Mouse (Mus musculus) spleen, adult 18-20 months (tissue): ENCODE results near the gene Fam221a.
"Not testable (repeated sequence)": the region's sequence is repeated elsewhere in the genome, so short reads cannot be mapped to it uniquely, and the experiment has no call there.

Source experiments
- DNase-seq, 2 experiments: peaks; one replicate each; pipeline ENCODE4 v3.0.0; 2022; ENCODE audit warnings: mixed read lengths in 2 of 2

Gene Fam221a

DNA sequence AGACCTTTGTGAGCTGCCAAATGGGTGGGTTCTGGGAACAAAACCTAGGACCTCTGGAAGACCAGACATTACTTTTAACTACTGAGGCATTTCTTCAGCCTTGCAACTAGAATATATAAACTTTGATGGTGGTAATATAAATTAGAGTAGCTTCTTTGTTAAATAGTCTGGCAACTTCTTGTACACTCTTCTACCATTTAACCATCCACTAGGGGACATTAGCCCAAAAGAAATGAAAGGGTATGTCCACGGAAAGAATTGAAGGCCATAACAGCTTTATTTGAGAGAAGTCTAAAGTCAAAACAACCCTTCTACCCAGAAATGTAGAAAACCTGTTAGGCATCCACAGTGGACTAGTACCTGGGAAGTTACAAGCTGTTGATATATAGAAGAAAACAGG lies 26.7 kb downstream of the Fam221a start:
- DNase-seq = no peak

DNA sequence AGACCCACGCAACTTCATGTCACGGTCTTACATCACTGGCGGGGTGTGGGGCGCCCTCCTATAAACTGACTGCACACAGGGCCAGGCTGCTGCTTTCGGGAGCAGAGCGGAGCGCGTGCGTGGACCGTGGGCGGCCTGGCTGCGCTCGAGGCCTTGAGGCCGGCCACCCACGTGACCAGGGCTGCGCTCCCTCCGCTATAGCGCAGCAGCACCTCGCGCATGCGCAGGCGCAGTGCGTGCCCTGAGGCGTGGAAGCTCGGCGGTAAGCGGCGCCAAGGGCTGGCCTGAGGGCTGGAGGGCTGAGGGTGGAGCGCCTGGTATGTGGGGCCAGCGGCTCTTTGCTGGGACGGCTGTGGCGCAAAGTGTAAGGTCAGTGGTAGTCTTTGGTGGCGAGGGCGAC lies 27.8 kb downstream of the Fam221a start, which contains the start of gene Stk31:
Gene Stk31 (plus strand): TSS at position 289 of the 400 bp plus-strand sequence.
- DNase-seq = no peak

DNA sequence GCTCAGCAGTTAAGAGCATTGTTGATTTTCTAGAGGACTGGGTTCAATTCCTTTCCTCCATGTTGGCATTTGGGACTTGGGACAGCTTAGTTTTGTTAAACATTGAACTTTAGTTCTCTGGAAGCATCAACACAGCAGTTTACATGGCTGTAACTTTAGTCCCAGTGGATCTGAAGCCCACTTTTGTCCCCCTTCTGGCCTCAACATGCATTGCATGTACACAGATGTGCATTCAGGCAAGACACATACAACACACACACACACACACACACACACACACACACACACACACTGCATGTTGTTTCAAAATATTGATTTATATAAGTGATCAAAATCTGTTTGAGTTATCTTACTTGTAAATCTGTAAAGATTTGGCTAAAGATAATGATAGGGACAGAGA lies 29.9 kb downstream of the Fam221a start:
- no peak for DNase-seq

DNA sequence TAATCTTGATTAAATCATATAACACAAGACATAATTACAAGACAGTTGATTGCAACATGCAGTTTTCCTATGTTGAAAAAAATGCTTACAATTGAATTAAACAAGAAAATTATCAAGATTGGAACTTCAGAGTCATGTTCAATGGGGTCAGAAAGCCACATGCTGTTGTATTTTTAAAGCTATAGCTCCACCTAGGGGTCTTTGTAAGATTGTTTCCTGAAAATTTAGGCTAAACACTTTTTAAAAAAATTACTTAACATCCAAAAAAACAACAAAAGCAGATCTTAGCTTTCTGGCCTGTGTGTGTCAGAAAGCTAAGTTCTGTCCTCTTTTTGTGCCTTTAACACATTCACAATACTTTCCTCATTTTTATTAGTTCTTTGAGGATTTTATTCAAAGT lies 30.8 kb downstream of the Fam221a start:
- DNase-seq = no peak

DNA sequence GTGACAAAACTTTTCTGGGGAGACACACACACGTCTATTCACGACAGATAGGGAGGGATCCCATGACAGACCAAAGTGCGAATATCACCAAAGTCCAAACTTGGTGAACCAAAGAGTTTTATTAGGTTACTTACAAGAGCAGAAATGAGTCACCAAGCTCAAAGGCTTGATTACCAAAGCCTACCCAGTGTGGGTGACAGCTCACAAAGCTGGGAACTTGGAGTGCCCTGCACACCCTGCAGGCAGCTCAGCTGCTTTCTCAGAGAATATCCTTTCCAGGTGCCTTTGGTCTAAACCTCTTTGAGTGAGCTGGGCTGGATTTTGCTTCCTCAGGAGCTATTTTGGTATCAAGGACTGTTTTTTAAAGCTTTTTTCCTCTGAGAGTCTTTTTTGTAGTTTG lies 43.3 kb downstream of the Fam221a start:
- no peak for DNase-seq

DNA sequence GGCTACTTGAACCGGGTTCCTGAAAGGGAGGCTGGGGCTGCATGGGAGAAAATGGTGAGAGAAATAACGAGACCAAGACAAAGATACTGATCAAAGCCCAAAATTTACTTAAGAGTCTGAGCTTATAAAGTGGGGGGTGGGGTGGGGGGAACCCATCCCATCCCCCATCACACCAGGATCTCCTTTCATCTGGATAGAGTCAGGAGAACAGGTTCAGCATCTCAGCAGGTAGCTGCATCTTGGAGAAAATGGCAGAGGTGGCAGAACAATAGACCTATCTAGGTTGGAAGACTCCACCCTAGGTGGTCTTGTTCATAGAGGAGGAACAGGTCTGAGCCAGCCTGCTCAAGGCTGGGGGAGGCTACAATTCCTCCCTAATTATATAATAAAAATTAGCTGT lies 45.4 kb downstream of the Fam221a start:
- not testable (repeated sequence) for DNase-seq

DNA sequence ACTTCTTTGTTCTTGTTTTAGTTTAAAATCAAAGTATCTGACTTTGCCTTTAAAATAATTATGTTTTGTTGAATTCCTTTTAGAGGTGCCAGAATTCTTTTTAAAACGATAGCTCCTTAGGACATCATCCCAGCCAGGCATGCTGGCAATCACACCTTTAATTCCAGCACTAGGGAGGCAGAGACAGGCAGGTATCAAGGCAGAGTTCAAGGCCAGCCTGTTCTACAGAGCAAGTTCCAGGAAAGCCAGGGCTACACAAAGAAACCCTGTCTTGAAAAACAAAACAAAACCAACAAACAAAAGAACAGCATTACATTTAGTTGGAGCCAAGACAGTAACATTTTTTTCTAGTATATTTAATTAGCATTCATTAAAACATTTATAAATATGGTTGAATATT lies 48.4 kb downstream of the Fam221a start:
- DNase-seq = no peak

DNA sequence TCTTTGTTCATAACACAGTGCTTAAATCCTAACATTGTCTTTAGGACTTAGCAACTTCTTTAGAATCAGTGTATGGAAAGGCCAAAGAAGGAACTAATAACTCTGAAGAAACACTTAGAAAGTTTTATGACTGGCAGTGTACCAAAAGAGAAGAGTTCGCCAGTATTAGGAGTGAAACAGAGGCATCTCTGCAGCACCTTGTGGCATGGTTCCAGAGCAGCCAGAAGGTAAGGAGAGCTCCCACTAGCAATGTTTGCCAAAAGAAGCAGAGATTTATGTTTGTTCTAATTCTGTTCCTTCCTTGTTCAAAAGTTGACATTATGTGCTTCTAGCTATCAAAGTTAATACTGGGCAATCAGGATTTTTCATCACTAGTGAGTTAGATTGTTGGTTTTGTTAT lies 69.8 kb downstream of the Fam221a start:
- no peak for DNase-seq
